Mouse (Mus musculus) forebrain, embryonic 11.5 days (tissue): ENCODE results near the gene Akt3. TPM values are rescaled to one million over a fixed set of nuclear protein-coding genes. Genes with fewer than 3 reads are reported as not detected.

Experiments used
- ATAC-seq: fragments of 200-750 bp; cut with Nextera tagmentation; replicated peaks from 2 replicates; pipeline ENCODE4 v1.8.0; 2017; ENCODE audit warnings: moderate TSS enrichment; ENCODE audit not compliant: low FRiP score
- DNase-seq: peaks from one replicate; pipeline ENCODE4 v3.0.0-alpha.2; 2017; ENCODE audit warnings: low spot score
- H3K27ac ChIP-seq: fragments of 300-500 bp; sonication (generic); 2 replicates; pipeline ENCODE4 v1.5.1; 2014; ENCODE audit warnings: low read depth, low read length
- H3K27me3 ChIP-seq: fragments of 300-500 bp; sonication (generic); 2 replicates; pipeline ENCODE4 v1.6.1; 2014; ENCODE audit warnings: mild to moderate bottlenecking, low read length, mixed read lengths; ENCODE audit not compliant: control insufficient read depth, insufficient read depth
- H3K36me3 ChIP-seq: fragments of 300-500 bp; sonication (generic); 2 replicates; pipeline ENCODE4 v1.6.1; 2014; ENCODE audit warnings: mild to moderate bottlenecking, low read length, moderate library complexity, mixed read lengths; ENCODE audit not compliant: control insufficient read depth, insufficient read depth
- H3K4me1 ChIP-seq: fragments of 300-500 bp; sonication (generic); replicated peaks from 2 replicates; pipeline ENCODE4 v1.6.1; 2014; ENCODE audit warnings: low read length, mixed read lengths; ENCODE audit not compliant: control insufficient read depth, insufficient read depth
- H3K4me2 ChIP-seq: fragments of 300-500 bp; sonication (generic); 2 replicates; pipeline ENCODE4 v1.6.1; 2014; ENCODE audit warnings: low read depth, mild to moderate bottlenecking, low read length, moderate library complexity, mixed read lengths; ENCODE audit not compliant: severe bottlenecking
- H3K4me3 ChIP-seq: fragments of 300-500 bp; sonication (generic); 2 replicates; pipeline ENCODE4 v1.5.1; 2014; ENCODE audit warnings: low read depth, low read length
- H3K9ac ChIP-seq: fragments of 300-500 bp; sonication (generic); 2 replicates; pipeline ENCODE4 v1.6.1; 2014; ENCODE audit warnings: low read length
- H3K9me3 ChIP-seq: fragments of 300-500 bp; sonication (generic); 2 replicates; pipeline ENCODE4 v1.6.1; 2016; ENCODE audit warnings: low read length, mixed read lengths; ENCODE audit not compliant: control insufficient read depth
- WGBS: fragments of 180-500 bp; shearing (Covaris S2); extraction: QIAGEN DNeasy Blood & Tissue Kit; methylation state at CpG from one replicate; pipeline ENCODE4 v1.1.7; 2014; 5-methylcytosine and 5-hydroxymethylcytosine counted together
- polyA plus RNA-seq: library from polyadenylated mRNA; unstranded; fragments of >200 nt; fragmentation: Nextera tagmentation; extraction: Ambion mirVana; gene quantifications from 2 replicates; pipeline ENCODE4 v1.2.1, GENCODE M21; 2014

The Akt3 gene
- polyA plus RNA-seq, 1 experiment from 2014 or later = 21.0 TPM

DNA sequence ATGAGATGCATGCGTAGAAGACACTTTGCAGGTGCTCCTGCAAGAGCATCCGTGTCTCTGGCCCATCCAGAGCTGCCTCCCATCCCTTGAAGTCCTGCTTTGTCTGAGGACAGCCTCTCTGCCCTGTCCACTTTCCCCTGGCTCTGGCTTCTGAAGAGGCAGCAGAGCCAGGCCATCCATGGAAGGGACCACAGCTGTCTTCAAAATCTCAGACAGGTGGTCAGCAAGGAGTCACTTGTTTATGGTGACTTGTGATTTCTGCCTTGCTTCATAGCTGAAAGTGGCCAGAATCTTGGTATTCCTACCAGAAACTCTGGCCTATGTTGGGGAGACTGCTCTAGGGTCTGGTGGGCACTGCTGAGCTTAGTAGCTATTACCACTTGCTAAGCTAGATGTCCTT is 241.3 kb downstream of the Akt3 start:
- WGBS = 91% methylated on average over 2 of the region's 2 CpGs
- Histone ChIP-seq H3K27ac (no peak overlapping the region), H3K4me3 (no peak overlapping the region), H3K4me1 (no peaks in the 10 kb centered on the region), H3K27me3 (no peaks in the 10 kb centered on the region), H3K4me2 (no peak overlapping the region), H3K36me3 (no peaks in the 10 kb centered on the region), H3K9ac (no peak overlapping the region), H3K9me3 (no peaks in the 10 kb centered on the region)
- DNase-seq = peak; percentile 34
- no peak for ATAC-seq

DNA sequence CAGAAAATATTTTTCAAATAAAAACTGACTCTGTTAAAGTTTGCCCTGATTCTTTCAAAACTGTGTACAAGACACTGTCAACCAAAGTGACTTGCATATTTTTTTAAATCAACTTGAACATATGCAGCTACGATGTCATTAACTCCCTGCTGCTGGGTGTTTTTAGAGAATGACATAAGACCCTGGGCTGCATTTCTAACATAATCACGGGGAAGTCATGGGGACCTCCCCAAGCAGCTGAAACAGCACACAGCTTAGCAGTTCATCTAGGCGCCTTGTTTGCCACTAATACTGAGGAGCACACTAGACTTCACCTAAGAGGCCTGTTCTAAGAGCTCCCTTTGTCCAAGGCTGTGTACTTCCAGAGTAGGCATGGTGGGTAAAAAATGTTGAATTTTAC is 242.1 kb downstream of the Akt3 start:
- no peak overlapping the region for H3K4me3 ChIP-seq
- WGBS = 58% methylated on average over 3 of the region's 3 CpGs
- no peaks in the 10 kb centered on the region for H3K36me3 ChIP-seq
- ATAC-seq (no peak), DNase-seq (peak; percentile 37)
- no peak overlapping the region for H3K9ac ChIP-seq
- no peak overlapping the region for H3K27ac ChIP-seq
- no peaks in the 10 kb centered on the region for H3K9me3 ChIP-seq
- H3K4me2 ChIP-seq = no peak overlapping the region
- no peaks in the 10 kb centered on the region for H3K27me3 ChIP-seq
- no peaks in the 10 kb centered on the region; the same call in 1 of the 2 replicates for H3K4me1 ChIP-seq

DNA sequence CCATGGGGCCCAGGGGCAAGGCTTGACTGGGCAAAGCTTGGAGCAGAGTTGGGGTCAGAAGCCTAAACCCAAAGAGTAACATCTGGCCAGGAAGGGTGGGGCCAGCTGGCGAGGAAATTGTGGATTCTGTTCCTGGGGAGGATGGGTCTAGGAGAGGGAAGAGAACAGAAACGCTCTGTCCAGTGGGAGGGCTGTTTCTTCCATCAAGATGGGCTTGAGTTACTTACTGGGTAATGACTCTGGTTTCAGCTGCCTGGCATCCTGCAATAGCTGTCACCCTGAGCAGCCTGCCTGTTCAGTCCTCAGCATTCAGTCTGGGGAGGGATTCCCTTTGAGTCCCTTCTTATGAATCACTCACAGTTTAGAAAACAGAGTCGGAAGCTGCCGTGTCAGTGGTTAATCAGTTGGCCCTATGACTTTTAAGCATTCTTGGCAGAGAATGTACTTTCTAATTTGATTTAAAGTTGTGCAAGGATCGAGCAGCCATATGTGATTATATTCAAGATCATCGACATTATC is 243.0 kb downstream of the Akt3 start:
- no peaks in the 10 kb centered on the region for H3K36me3 ChIP-seq
- H3K27me3 ChIP-seq = no peaks in the 10 kb centered on the region
- no peaks in the 10 kb centered on the region for H3K9me3 ChIP-seq
- H3K4me1 ChIP-seq = peaks cover 9% of the 10 kb centered on the region
- no peak overlapping the region for H3K4me3 ChIP-seq
- no peak for ATAC-seq
- peak; percentile 41 for DNase-seq
- H3K27ac ChIP-seq = peak overlapping the region; percentile 27; the same call in 1 of the 2 replicates
- WGBS = 83% methylated on average over 6 of the region's 6 CpGs
- no peak overlapping the region for H3K9ac ChIP-seq
- H3K4me2 ChIP-seq = no peak overlapping the region

DNA sequence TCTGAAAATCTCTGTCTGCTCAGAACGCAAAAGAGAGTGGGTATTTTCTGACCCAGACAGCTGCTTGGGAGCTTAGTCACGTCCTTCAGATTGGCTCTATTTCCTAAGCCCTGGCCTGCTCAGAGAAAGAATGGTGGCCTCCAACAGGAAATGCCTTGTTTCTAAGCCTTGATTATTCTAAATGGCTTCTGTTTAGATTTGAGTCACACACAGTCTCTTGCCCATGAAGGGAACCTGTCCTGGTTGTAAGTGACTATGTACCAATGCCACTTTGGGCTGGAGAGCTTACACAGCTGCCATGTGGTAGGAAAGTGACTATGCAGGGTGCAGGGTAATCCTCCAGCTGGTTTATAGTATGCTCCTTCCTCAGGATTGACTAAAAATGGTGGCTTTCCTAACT is 243.7 kb downstream of the Akt3 start:
- 72% methylated on average over 2 of the region's 2 CpGs for WGBS

DNA sequence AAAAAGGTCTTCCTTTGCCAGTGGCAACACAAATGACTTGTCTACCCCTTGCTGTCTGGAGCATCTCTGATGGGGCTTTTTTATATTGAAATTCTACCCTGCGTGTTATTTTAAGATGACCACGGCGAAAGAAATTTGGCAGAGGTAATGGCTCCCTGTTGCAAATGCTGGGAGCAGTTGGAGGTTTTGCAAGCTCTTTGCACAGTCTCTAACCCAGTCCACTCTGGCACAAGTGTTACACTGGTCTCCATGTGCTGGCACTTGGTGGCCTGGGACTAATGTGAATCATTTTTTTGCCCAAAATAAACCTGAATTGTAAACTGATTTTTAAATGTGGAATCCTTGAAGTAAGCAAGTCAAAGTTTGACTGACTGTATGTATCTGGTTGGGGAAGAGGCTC is 244.2 kb downstream of the Akt3 start:
- ATAC-seq = no peak
- DNase-seq = peak; percentile 31
- Histone ChIP-seq H3K27ac (no peak overlapping the region), H3K4me1 (peaks cover 10% of the 10 kb centered on the region), H3K4me2 (no peak overlapping the region), H3K36me3 (no peaks in the 10 kb centered on the region), H3K27me3 (no peaks in the 10 kb centered on the region), H3K9ac (no peak overlapping the region), H3K4me3 (no peak overlapping the region), H3K9me3 (no peaks in the 10 kb centered on the region)
- WGBS = 90% methylated on average over 3 of the region's 3 CpGs

More for the DNA sequence above, 243.7 kb downstream of the Akt3 start:
- Histone ChIP-seq H3K4me1 (peaks cover 10% of the 10 kb centered on the region), H3K9me3 (no peaks in the 10 kb centered on the region), H3K27ac (peak overlapping the region; percentile 27; the same call in 1 of the 2 replicates), H3K36me3 (no peaks in the 10 kb centered on the region), H3K4me3 (no peak overlapping the region), H3K4me2 (no peak overlapping the region), H3K27me3 (no peaks in the 10 kb centered on the region), H3K9ac (no peak overlapping the region)
- DNase-seq (peak; percentile 35), ATAC-seq (no peak)

DNA sequence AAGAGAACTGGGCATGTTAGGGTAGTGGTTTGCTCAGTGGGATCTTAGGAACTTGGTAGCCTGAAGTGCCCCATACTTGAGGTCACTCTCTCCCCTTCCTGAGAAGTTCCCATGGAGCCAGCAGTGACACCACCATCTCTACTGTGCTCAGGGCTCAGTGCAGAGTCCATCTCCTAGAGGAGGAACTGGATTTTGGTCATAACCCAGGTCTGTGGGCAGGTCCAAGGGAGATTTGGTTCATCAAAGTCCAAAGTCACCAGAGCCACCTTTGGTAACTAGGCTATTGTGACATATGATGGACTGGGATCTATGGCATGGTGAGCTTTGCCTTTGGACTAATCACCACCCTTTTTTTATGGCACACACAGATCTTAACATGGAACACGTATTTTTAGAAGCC is 244.7 kb downstream of the Akt3 start:
- no peak overlapping the region for H3K9ac ChIP-seq
- H3K27ac ChIP-seq = no peak overlapping the region
- DNase-seq (peak; percentile 35), ATAC-seq (no peak)
- 93% methylated on average over 1 of the region's 1 CpGs for WGBS
- H3K4me2 ChIP-seq = no peak overlapping the region
- H3K36me3 ChIP-seq = no peaks in the 10 kb centered on the region
- no peak overlapping the region for H3K4me3 ChIP-seq
- no peaks in the 10 kb centered on the region for H3K27me3 ChIP-seq
- no peaks in the 10 kb centered on the region for H3K9me3 ChIP-seq
- peaks cover 13% of the 10 kb centered on the region for H3K4me1 ChIP-seq

DNA sequence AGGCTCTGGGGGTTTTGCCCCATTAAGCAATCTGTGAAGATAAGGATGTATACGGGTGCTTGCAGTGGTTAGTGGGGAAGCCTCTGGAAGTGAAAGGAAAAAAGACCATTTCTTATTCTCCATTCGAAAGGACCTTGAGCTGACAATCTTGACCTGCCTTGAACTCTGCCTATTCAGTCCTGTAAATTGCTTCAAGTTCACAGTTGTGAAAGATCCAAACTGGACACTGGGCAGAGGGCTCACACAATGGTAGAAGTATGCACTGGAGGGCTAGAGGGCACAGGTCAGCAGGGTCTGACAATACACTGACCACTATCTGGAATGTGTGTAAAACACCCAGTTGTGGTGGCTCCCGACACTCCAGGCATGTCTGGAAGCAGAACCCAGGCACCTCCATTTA is 245.2 kb downstream of the Akt3 start:
- peak; percentile 42 for DNase-seq
- no peak overlapping the region for H3K4me2 ChIP-seq
- H3K36me3 ChIP-seq = no peaks in the 10 kb centered on the region
- ATAC-seq = no peak
- no peak overlapping the region for H3K4me3 ChIP-seq
- peaks cover 15% of the 10 kb centered on the region for H3K4me1 ChIP-seq
- no peak overlapping the region for H3K27ac ChIP-seq
- no peaks in the 10 kb centered on the region for H3K27me3 ChIP-seq
- no peak overlapping the region for H3K9ac ChIP-seq
- 56% methylated on average over 3 of the region's 3 CpGs for WGBS
- H3K9me3 ChIP-seq = no peaks in the 10 kb centered on the region

DNA sequence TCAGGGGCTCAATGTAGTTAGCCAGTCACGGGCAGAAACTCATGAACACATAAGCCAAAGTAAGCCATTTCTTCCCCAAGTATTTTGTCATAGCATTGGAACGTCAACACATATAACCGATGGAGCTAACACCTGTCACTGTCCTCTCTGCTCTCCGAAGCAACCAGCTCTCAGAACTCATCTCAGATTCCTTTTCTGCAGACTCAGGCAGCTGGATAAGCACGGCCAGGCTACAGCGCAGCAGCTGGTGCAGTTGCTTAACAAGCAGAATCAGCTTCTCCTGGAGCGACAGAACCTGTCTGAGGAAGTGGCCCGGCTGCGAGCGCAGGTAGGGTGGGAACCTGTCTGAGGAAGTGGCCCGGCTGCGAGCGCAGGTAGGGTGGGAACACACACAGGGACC is 246.3 kb downstream of the Akt3 start:
- no peak for ATAC-seq
- H3K4me1 ChIP-seq = peaks cover 15% of the 10 kb centered on the region
- H3K27me3 ChIP-seq = no peaks in the 10 kb centered on the region

DNA sequence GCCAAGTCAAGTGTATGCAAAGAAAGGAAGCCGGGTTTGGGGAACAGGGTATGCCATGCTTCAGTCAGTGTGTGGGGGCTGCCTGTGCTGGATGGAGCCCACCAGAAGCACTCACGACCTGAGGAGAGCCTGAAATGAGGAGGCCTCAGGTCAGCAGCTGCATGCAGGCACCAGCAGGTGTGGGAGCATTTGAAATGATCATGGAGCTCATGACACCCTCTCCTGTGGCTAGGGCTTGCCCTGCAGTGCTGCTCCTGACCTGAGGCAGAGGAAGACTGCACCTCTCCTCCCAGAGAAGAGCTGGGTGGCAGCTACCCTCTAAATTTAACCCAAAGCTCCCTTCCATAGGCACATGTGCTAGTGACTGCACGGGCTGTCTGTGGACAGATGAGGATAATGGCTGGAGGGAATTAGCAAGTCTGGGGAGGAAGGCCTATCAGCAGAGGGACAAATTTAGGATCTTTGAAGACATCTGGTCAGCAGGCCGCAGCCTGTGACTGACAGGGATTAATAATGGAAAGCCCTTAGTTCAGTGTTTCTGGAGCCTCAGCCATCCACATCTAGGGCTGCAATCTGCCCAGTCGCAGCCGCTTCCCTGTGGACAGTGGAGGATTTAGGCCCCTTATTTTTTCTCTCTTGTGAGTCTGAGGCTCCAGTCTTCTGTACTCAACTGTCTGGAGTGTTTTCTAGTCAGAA is 247.2 kb downstream of the Akt3 start:
- peaks cover 15% of the 10 kb centered on the region for H3K4me1 ChIP-seq
- DNase-seq (peak; percentile 49), ATAC-seq (peak; percentile 25)
- no peak overlapping the region for H3K4me2 ChIP-seq
- H3K9ac ChIP-seq = 0 out of 2 replicates have a peak overlapping the region, but pooled peaks have one; percentile 14
- H3K27ac ChIP-seq = peak overlapping the region; percentile 48
- WGBS = 51% methylated on average over 6 of the region's 6 CpGs
- no peaks in the 10 kb centered on the region for H3K9me3 ChIP-seq
- no peaks in the 10 kb centered on the region for H3K36me3 ChIP-seq
- no peaks in the 10 kb centered on the region for H3K27me3 ChIP-seq
- no peak overlapping the region for H3K4me3 ChIP-seq

More for the DNA sequence above, 246.3 kb downstream of the Akt3 start:
- 88% methylated on average over 13 of the region's 13 CpGs for WGBS
- DNase-seq = peak; percentile 43
- Histone ChIP-seq H3K9me3 (no peaks in the 10 kb centered on the region), H3K4me2 (no peak overlapping the region), H3K36me3 (no peaks in the 10 kb centered on the region), H3K4me3 (no peak overlapping the region), H3K27ac (no peak overlapping the region), H3K9ac (no peak overlapping the region)
